Mouse (Mus musculus) kidney, postnatal 0 days (tissue): ENCODE measurements around the gene Slc38a1. TPM values are rescaled to one million over a fixed set of nuclear protein-coding genes. Genes with fewer than 3 reads are reported as not detected.
A peak's percentile ranks its signal among the peaks of the same experiment; 100 is the strongest.

Source experiments
- ATAC-seq: fragments of 200-750 bp; cut with Nextera tagmentation; replicated peaks from 2 replicates; pipeline ENCODE4 v1.8.0; 2017; ENCODE audit warnings: low read depth, moderate number of reproducible peaks, moderate TSS enrichment, moderate library complexity; ENCODE audit not compliant: low FRiP score
- DNase-seq: peaks from one replicate; pipeline ENCODE4 v3.0.0-alpha.2; 2016; ENCODE audit warnings: low spot score
- H3K27ac ChIP-seq: fragments of 300-500 bp; sonication (generic); 2 replicates; pipeline ENCODE4 v1.5.1; 2014; ENCODE audit warnings: mild to moderate bottlenecking
- H3K27me3 ChIP-seq: fragments of 300-500 bp; sonication (generic); 2 replicates; pipeline ENCODE4 v1.6.1; 2014; ENCODE audit warnings: low read length, mixed read lengths; ENCODE audit not compliant: insufficient read depth
- H3K36me3 ChIP-seq: fragments of 300-500 bp; sonication (generic); 2 replicates; pipeline ENCODE4 v1.6.1; 2014; ENCODE audit warnings: low read length, mixed read lengths; ENCODE audit not compliant: insufficient read depth
- H3K4me1 ChIP-seq: fragments of 300-500 bp; sonication (generic); replicated peaks from 2 replicates; pipeline ENCODE4 v1.6.1; 2014; ENCODE audit warnings: antibody characterized with exemption, low read length, mixed read lengths; ENCODE audit not compliant: insufficient read depth
- H3K4me2 ChIP-seq: fragments of 300-500 bp; sonication (generic); 2 replicates; pipeline ENCODE4 v1.6.1; 2014; ENCODE audit warnings: mild to moderate bottlenecking, low read length, moderate library complexity, mixed read lengths
- H3K4me3 ChIP-seq: fragments of 300-500 bp; sonication (generic); replicated peaks from 2 replicates; pipeline ENCODE4 v1.5.1; 2014; ENCODE audit warnings: low read depth, low read length
- H3K9ac ChIP-seq: fragments of 300-500 bp; sonication (generic); 2 replicates; pipeline ENCODE4 v1.6.1; 2014; ENCODE audit warnings: low read depth, low read length
- H3K9me3 ChIP-seq: fragments of 300-500 bp; sonication (generic); replicated peaks from 2 replicates; pipeline ENCODE4 v1.6.1; 2016; ENCODE audit warnings: low read length, inconsistent platforms, mixed read lengths
- CTCF ChIP-seq: IDR thresholded peaks from 2 replicates; pipeline ENCODE4 v1.5.1; 2016; ENCODE audit warnings: antibody characterized with exemption, low read depth, mild to moderate bottlenecking, moderate library complexity
- WGBS: fragments of 180-500 bp; shearing (Covaris S2); extraction: QIAGEN DNeasy Blood & Tissue Kit; methylation state at CpG from one replicate; pipeline ENCODE4 v1.1.7; 2014; 5-methylcytosine and 5-hydroxymethylcytosine counted together
- polyA plus RNA-seq: library from polyadenylated mRNA; unstranded; fragments of >200 nt; fragmentation: Nextera tagmentation; extraction: Ambion mirVana; gene quantifications from 2 replicates; pipeline ENCODE4 v1.2.1, GENCODE M21; 2015

Gene Slc38a1
- polyA plus RNA-seq, 1 experiment from 2014 or later = 44.3 TPM

- WGBS = 95% methylated on average over 16 of the region's 16 CpGs
- TF ChIP-seq CTCF = no peak
- no peak for DNase-seq
Measured at GRCm38 (mm10) chr15:96653011-96653410, 10.3 kb upstream of the Slc38a1 start.

GRCm38 (mm10) chr15:96652531-96652930, 9.8 kb upstream of the Slc38a1 start:
- no peaks in the 10 kb centered on the region for H3K4me1 ChIP-seq
- no peak overlapping the region for H3K27ac ChIP-seq
- H3K4me2 ChIP-seq = no peak overlapping the region
- no peaks in the 10 kb centered on the region for H3K9me3 ChIP-seq
- 82% methylated on average over 10 of the region's 10 CpGs for WGBS
- H3K9ac ChIP-seq = no peak overlapping the region
- no peaks in the 10 kb centered on the region for H3K27me3 ChIP-seq
- H3K4me3 ChIP-seq = no peak overlapping the region
- ATAC-seq (no peak), DNase-seq (no peak)
- H3K36me3 ChIP-seq = no peaks in the 10 kb centered on the region
- TF ChIP-seq CTCF = no peak

More at GRCm38 (mm10) chr15:96653011-96653410, 10.3 kb upstream of the Slc38a1 start:
- Histone ChIP-seq H3K27me3 (no peaks in the 10 kb centered on the region), H3K27ac (no peak overlapping the region), H3K9ac (no peak overlapping the region), H3K9me3 (no peaks in the 10 kb centered on the region), H3K4me2 (no peak overlapping the region), H3K4me3 (no peak overlapping the region), H3K36me3 (no peaks in the 10 kb centered on the region), H3K4me1 (no peaks in the 10 kb centered on the region)
- no peak for ATAC-seq

- 33% methylated on average over 14 of the region's 15 CpGs for WGBS
- ATAC-seq (no peak), DNase-seq (no peak)
- Histone ChIP-seq H3K9ac (no peak overlapping the region), H3K9me3 (no peaks in the 10 kb centered on the region), H3K36me3 (no peaks in the 10 kb centered on the region), H3K27me3 (no peaks in the 10 kb centered on the region), H3K4me3 (no peak overlapping the region), H3K27ac (no peak overlapping the region), H3K4me2 (0 out of 2 replicates have a peak overlapping the region, but pooled peaks have one; percentile 21), H3K4me1 (no peaks in the 10 kb centered on the region; the same call in 1 of the 2 replicates)
- TF ChIP-seq CTCF = no peak
Measured at GRCm38 (mm10) chr15:96647376-96647775, 4.7 kb upstream of the Slc38a1 start.

- Histone ChIP-seq H3K4me3 (peak overlapping the region; percentile 58), H3K4me1 (no peaks in the 10 kb centered on the region; the same call in 1 of the 2 replicates), H3K27ac (peak overlapping the region; percentile 93), H3K27me3 (no peaks in the 10 kb centered on the region), H3K9me3 (no peaks in the 10 kb centered on the region), H3K4me2 (peak overlapping the region; percentile 94), H3K9ac (peak overlapping the region; percentile 70), H3K36me3 (no peaks in the 10 kb centered on the region)
- DNase-seq (peak; percentile 36), ATAC-seq (0 out of 2 replicates have a peak, but pooled peaks have one; percentile 3)
- TF ChIP-seq CTCF = no peak
- WGBS = under 1% methylated on average over 31 of the region's 31 CpGs
Measured at GRCm38 (mm10) chr15:96641821-96642435, 785 bp downstream of the Slc38a1 start.

GRCm38 (mm10) chr15:96641111-96641820, 1.4 kb downstream of the Slc38a1 start:
- no peaks in the 10 kb centered on the region for H3K9me3 ChIP-seq
- ATAC-seq (peak; percentile 67), DNase-seq (peak; percentile 77)
- peak overlapping the region; percentile 70 for H3K9ac ChIP-seq
- H3K4me3 ChIP-seq = peak overlapping the region; percentile 58
- TF ChIP-seq CTCF = no peak
- H3K4me2 ChIP-seq = peak overlapping the region; percentile 94
- H3K27ac ChIP-seq = peak overlapping the region; percentile 93
- H3K4me1 ChIP-seq = no peaks in the 10 kb centered on the region; the same call in 1 of the 2 replicates
- H3K36me3 ChIP-seq = no peaks in the 10 kb centered on the region
- no peaks in the 10 kb centered on the region for H3K27me3 ChIP-seq
- WGBS = under 1% methylated on average over 63 of the region's 63 CpGs

- ATAC-seq (no peak), DNase-seq (peak; percentile 55)
- Histone ChIP-seq H3K27ac (peak overlapping the region; percentile 93), H3K4me2 (peak overlapping the region; percentile 94), H3K4me1 (no peaks in the 10 kb centered on the region; the same call in 1 of the 2 replicates), H3K27me3 (no peaks in the 10 kb centered on the region), H3K9me3 (no peaks in the 10 kb centered on the region), H3K9ac (peak overlapping the region; percentile 70), H3K4me3 (peak overlapping the region; percentile 58), H3K36me3 (no peaks in the 10 kb centered on the region)
- 9% methylated on average over 16 of the region's 16 CpGs for WGBS
- TF ChIP-seq CTCF = no peak
Measured at GRCm38 (mm10) chr15:96640291-96640985, 2.3 kb downstream of the Slc38a1 start.
